Mouse (Mus musculus) cerebellum, adult (tissue): Measurements from ENCODE around the gene Tuba3b.

Experiments
- ATAC-seq: cut with Nextera tagmentation; 2 replicates; pipeline ENCODE4 v1.9.2; 2017; ENCODE audit warnings: mild to moderate bottlenecking, moderate library complexity, mixed read lengths; ENCODE audit not compliant: insufficient number of reproducible peaks, low FRiP score, low TSS enrichment

Gene Tuba3b

GRCm38 (mm10) chr6:145615666-145616210 lies at the start of gene Tuba3b:
Gene Tuba3b (plus strand): TSS chr6:145615757.
- ATAC-seq = no peak

DNA sequence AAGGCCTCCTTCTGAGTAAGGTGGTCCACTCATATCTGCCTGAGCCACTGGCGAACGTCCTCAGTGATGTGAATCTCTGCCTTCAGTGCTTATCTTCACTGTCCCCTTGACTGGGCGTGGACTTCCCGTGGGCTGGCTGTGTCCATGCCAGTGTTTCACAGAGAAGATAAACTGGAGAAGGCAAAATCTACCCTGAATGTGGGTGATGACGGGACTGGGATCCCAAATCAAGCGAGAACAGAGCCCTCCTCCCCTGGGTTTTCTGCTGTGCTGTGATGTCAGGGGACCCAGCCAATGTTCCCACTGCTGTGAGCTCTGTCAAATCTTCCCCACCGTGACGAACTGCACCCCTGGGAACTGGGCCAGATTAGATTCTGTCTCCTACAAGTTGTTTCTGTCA lies 48.3 kb upstream of the Tuba3b start:
- no peak for ATAC-seq

GRCm38 (mm10) chr6:145567832-145568231 lies 47.7 kb upstream of the Tuba3b start:
- peak; percentile 76 for ATAC-seq

DNA sequence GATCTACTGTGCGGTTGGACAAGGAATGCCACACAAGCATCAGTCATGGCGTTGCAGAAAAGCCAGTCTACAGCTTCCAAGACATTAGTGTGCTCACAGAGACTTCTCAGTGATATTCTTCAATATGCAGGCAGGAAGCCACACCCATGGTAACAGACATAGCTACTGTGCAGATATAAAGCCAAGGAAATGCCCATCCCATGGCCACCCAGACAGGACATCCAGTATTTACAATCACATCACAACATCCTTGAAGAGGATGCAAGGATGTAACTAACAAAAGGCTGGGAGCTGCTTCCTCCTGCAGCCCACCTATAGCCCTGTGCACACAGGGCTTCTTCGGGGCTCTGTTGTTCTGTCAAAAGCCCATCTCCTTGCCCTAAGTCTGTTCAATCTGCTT lies 46.9 kb upstream of the Tuba3b start:
- ATAC-seq = no peak

DNA sequence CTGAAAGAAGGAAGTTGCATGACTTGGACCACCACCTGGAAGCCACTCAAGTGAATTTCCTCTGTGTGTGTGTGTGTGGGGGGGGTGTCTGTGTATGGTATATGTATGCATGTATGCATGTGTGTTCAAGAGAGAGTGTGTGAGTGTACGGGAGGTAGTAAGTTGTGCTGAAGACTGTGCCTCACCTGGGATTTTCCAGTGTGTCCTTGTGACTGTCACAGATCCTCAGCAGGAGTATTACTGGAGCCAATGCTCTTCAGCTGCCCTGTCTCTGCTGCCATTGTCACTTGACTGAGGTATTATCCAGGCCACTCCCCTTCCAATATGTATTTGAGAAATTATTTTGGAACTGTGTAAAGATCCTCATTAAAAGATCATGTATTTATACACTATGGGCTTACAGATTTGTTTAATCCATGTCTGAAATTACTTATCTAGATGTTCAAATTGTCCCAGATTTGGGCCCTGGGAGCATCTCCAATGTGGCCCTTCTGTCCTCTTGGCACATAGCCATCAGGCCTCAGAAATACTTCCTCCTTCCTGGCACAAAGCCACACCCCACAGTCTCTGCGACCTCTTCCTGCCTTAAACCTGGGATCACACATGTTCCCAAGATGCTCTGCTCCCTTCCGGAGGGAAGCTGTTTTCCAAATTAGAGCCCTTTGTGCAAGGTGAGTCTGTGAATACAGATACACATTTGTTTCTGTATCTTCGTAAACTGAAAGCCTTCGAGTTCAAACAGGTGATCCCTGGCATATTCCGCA lies 42.1 kb upstream of the Tuba3b start:
- ATAC-seq = peak; percentile 75

DNA sequence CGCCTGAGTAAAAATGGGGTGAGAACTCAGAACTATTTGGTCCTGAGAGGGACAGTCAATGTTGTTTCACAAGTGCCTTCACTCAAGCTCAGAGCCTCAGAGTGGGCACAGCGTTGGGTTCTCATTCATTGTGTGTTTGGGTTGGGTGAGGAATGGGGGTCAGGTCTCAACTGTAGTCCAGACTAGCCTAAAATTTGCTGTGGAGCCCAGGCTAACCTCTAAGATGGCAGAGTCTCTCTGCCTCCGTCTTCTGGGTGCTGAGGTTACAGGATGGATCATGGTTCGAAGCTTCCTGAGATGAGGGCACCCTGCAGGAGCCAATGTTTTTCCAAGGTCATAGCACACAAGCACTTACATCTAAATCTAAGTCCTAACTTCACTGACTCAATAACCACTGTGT lies 38.8 kb upstream of the Tuba3b start:
- no peak for ATAC-seq

DNA sequence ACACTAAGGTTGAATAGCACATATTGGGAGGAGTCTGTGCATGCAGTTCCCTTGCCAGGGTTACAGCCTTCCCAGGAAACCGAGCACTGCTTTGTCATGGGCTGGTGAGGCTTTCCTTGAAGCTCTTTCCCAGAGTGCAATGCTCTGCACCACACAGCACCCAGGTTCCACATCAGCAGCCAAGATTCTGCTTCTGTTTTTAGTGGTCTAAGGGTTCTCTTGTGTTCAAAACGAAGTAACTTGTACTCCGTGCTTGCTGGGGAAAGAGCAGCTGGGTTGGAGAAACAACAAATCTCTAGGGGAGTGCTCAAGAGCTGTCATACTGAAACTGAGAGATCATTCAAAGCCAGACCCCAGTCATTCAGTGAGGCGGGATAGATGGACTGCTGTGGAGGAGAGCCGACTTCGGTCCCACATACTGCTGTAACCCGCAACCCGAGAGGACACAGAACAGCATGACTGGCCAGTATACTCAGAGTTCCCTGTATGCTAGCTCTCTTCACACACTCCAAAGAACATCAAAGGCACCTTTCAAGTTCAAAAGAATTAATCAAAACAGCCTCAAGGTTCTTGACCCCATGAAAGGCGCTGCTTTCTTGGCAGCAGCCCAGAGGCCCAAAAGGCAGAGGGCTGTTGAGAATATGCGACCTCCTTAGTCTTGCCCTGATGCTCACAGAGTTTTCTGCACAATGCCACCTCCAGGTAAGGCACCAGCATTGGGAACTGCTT lies 36.9 kb upstream of the Tuba3b start:
- no peak for ATAC-seq

DNA sequence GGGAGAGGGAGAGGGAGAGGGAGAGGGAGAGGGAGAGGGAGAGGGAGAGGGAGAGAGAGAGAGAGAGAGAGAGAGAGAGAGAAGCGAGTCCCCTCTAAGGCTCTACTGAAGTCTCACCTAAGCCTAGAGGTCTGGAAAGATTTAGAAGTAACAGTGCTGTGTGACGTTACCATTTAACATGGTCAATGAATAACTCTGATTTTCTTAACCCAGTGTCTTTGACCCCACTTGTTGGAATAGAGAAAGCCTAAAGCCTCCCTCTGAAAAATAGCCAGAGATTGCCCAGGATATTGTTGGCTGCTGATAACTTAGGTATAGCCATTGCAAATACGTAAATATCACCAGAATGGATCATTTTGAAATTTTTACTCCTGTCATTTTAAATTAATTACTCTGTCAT lies 35.8 kb upstream of the Tuba3b start:
- ATAC-seq = no peak

GRCm38 (mm10) chr6:145581366-145582170 lies 34.0 kb upstream of the Tuba3b start:
- ATAC-seq = 0 out of 2 replicates have a peak, but pooled peaks have one; percentile 33

- no peak for ATAC-seq
These were observed 30.2 kb upstream of the Tuba3b start for GRCm38 (mm10) chr6:145585052-145585973.

DNA sequence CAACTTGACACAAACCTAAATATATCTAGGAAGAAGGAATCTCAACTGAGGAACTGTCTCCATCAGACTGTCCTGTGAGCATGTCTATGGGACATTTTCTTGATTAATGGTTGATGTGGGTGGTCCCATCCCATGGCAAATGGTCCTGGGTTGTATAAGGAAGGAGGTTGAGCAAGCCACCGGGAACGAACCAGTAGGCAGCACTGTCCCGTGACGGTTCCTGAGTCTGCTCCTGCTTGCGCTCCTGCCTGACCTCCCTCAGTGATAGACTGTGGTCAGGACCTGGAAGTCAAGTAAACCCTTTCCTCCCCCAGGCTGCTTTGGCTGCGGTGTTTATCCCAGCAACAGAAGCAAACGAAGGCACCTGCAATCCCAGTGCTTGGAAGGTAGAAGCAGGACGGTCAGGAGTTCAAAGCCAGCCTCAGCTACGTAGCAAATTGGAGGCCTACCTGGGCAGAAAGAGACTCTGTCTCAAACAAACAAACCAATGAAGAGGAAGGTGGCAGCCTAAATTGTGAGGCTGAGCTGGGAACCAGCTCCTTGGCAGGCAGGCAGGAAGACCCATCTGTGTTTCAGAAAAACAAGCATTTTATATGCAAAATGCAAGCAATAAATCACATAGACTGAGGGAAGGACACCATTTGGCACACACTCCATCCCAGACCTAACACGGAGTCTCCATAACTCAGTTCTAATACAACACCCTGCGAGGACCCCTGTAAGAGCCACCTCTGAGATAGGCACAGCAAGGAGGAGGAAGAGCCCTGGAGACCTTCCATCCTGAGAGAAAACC lies 24.9 kb upstream of the Tuba3b start:
- no peak for ATAC-seq

DNA sequence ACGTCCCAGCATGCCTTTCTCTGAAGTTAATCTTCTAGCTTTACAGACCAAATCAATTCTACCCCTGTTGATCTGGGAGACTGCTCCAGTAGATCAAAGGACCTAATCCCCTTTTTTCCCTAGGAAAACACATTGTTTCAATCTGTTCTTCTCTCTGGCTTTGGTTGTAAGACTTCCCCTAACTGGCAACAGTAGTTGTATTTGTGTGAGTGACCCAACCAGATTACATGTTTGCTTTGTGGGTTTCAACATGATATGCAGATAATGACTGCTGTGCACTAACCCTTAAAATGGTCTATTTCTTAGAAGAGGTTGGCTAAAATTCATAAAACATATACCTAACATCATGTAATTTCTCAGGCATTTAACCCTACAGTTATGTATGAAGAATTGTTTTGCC lies 24.0 kb upstream of the Tuba3b start:
- no peak for ATAC-seq

GRCm38 (mm10) chr6:145592036-145592435 lies 23.5 kb upstream of the Tuba3b start:
- no peak for ATAC-seq

GRCm38 (mm10) chr6:145592531-145592998 lies 23.0 kb upstream of the Tuba3b start:
- no peak for ATAC-seq

DNA sequence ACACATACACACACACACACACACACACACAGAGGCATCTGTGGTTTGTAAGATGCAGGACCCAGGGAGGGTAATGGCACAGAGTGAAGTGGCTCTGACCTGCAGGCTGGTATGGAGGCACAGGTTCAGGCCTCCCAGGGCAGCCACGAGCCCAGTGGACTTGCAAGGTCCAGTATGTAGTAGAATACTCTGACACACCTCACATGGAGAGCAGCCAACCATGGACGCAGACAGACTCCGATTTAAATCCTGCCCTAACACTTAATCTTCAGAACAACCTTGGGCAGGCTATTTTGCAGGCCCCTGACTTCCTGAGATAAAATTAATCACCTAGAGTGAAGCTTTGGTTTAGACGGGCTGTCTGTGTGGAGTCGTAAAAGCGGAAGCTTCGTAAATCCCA lies 21.6 kb upstream of the Tuba3b start:
- ATAC-seq = no peak

GRCm38 (mm10) chr6:145595905-145596304 lies 19.7 kb upstream of the Tuba3b start:
- no peak for ATAC-seq

DNA sequence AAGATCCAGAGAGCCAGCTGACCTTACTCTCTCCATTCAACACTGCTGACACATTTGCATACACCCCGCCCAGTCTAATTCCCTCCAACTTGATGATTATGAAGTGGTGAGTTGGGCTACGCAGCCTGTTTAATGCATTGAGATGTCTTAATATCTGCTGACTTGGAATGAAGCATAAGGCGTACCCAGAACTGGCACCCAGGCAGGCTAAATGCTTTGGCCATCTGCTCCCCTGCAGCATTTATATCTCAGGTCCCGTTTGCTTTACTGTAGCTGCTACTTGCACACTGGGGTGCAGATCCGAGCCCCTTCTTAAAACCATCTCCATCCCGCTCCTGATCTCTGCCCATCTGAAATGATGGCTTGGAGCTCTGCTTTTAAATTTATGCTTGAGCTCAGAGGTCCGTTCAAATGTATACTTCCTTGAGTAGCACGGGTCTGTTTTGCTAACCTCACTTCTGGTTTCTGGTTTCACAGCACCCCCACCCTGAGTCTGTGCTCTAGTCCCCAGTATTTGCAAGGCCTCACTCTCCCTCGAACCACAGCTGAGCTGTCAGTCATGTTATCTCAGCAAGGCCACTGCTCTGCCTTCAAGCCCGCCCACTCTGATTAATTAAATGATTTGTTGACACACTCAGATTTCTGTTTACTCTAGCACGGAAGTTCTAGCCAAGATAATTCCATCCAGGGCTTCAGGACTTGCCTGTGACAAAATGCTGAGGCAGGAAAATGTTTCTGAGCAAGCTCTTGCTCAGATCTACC lies 16.6 kb upstream of the Tuba3b start:
- peak; percentile 78 for ATAC-seq

GRCm38 (mm10) chr6:145604126-145604525 lies 11.4 kb upstream of the Tuba3b start:
- peak; percentile 60 for ATAC-seq
